Mouse (Mus musculus): ENCODE data around the gene Osbpl8. TPM values are rescaled to one million over a fixed set of nuclear protein-coding genes. Genes with fewer than 3 reads are reported as not detected.
A peak's percentile ranks its signal among the peaks of the same experiment; 100 is the strongest.

Osbpl8 gene
- 9.0 and 9.6 TPM in 2 replicates for polyA plus RNA-seq (2015; fragmentation: Nextera tagmentation; extraction: Ambion mirVana)

- Histone ChIP-seq H3K27ac (peak within 1 kb of the TSS; percentile 90), H3K9me3 (replicated peaks) (no peaks in the 10 kb centered on the region), H3K27me3 (no peaks in the 10 kb centered on the region), H3K4me2 (peak within 1 kb of the TSS; percentile 88), H3K4me1 (peaks cover 17% of the 10 kb centered on the region), H3K4me3 (replicated peaks) (peak within 1 kb of the TSS; percentile 90), H3K9ac (peak within 1 kb of the TSS; percentile 91), H3K36me3 (no peaks in the 10 kb centered on the region)
- peak; percentile 96 for ATAC-seq (replicated peaks; ENCODE audit: low FRiP score)
- WGBS = 0% methylated on average over 77 of the region's 84 CpGs
These were observed at the start of gene Osbpl8 for GRCm38 (mm10) chr10:111164304-111165218. Gene Osbpl8, plus strand, starts transcription at chr10:111164752.

GRCm38 (mm10) chr10:111117198-111117845 is 47.2 kb upstream of the Osbpl8 start:
- Histone ChIP-seq H3K27ac (peak overlapping the region; percentile 59; the same call in 1 of the 2 replicates), H3K4me3 (replicated peaks) (no peak overlapping the region), H3K27me3 (no peaks in the 10 kb centered on the region), H3K36me3 (no peaks in the 10 kb centered on the region), H3K4me2 (no peak overlapping the region), H3K4me1 (no peaks in the 10 kb centered on the region), H3K9ac (no peak overlapping the region), H3K9me3 (replicated peaks) (no peaks in the 10 kb centered on the region)
- WGBS = 50% methylated on average over 7 of the region's 7 CpGs
- ATAC-seq (replicated peaks; ENCODE audit: low FRiP score) = no peak

- no peak for ATAC-seq (replicated peaks; ENCODE audit: low FRiP score)
- no peaks in the 10 kb centered on the region for H3K4me1 ChIP-seq
- H3K4me3 ChIP-seq (replicated peaks) = no peak overlapping the region
- no peaks in the 10 kb centered on the region for H3K27me3 ChIP-seq
- no peaks in the 10 kb centered on the region for H3K36me3 ChIP-seq
- H3K27ac ChIP-seq = no peak overlapping the region
- H3K9me3 ChIP-seq (replicated peaks) = no peaks in the 10 kb centered on the region
- no peak overlapping the region for H3K9ac ChIP-seq
- 74% methylated on average over 9 of the region's 9 CpGs for WGBS
- no peak overlapping the region for H3K4me2 ChIP-seq
These were observed 46.3 kb upstream of the Osbpl8 start for GRCm38 (mm10) chr10:111118292-111118691.

GRCm38 (mm10) chr10:111118991-111119650 is 45.4 kb upstream of the Osbpl8 start:
- Histone ChIP-seq H3K4me1 (no peaks in the 10 kb centered on the region), H3K27ac (no peak overlapping the region), H3K9me3 (replicated peaks) (no peaks in the 10 kb centered on the region), H3K36me3 (no peaks in the 10 kb centered on the region), H3K9ac (no peak overlapping the region), H3K4me2 (no peak overlapping the region), H3K4me3 (replicated peaks) (no peak overlapping the region), H3K27me3 (no peaks in the 10 kb centered on the region)
- no peak for ATAC-seq (replicated peaks; ENCODE audit: low FRiP score)
- 67% methylated on average over 3 of the region's 3 CpGs for WGBS

GRCm38 (mm10) chr10:111119756-111120155 is 44.8 kb upstream of the Osbpl8 start:
- Histone ChIP-seq H3K4me1 (no peaks in the 10 kb centered on the region), H3K27ac (no peak overlapping the region), H3K9me3 (replicated peaks) (no peaks in the 10 kb centered on the region), H3K4me3 (replicated peaks) (no peak overlapping the region), H3K4me2 (no peak overlapping the region), H3K9ac (no peak overlapping the region), H3K27me3 (no peaks in the 10 kb centered on the region), H3K36me3 (no peaks in the 10 kb centered on the region)
- ATAC-seq (replicated peaks; ENCODE audit: low FRiP score) = no peak

- no peaks in the 10 kb centered on the region for H3K4me1 ChIP-seq
- no peak overlapping the region for H3K4me2 ChIP-seq
- H3K36me3 ChIP-seq = no peaks in the 10 kb centered on the region
- no peak for ATAC-seq (replicated peaks; ENCODE audit: low FRiP score)
- H3K9me3 ChIP-seq (replicated peaks) = no peaks in the 10 kb centered on the region
- H3K27me3 ChIP-seq = no peaks in the 10 kb centered on the region
- H3K27ac ChIP-seq = no peak overlapping the region
- H3K4me3 ChIP-seq (replicated peaks) = no peak overlapping the region
- WGBS = 69% methylated on average over 10 of the region's 10 CpGs
- H3K9ac ChIP-seq = no peak overlapping the region
These were observed 41.6 kb upstream of the Osbpl8 start for GRCm38 (mm10) chr10:111122864-111123398.

GRCm38 (mm10) chr10:111124175-111124574 is 40.4 kb upstream of the Osbpl8 start:
- no peak overlapping the region for H3K27ac ChIP-seq
- no peak for ATAC-seq (replicated peaks; ENCODE audit: low FRiP score)
- WGBS = 88% methylated on average over 7 of the region's 7 CpGs
- no peaks in the 10 kb centered on the region for H3K36me3 ChIP-seq
- H3K4me1 ChIP-seq = no peaks in the 10 kb centered on the region
- H3K4me3 ChIP-seq (replicated peaks) = no peak overlapping the region
- H3K4me2 ChIP-seq = no peak overlapping the region
- no peaks in the 10 kb centered on the region for H3K9me3 ChIP-seq (replicated peaks)
- H3K27me3 ChIP-seq = no peaks in the 10 kb centered on the region
- no peak overlapping the region for H3K9ac ChIP-seq

- Histone ChIP-seq H3K4me2 (no peak overlapping the region), H3K9me3 (replicated peaks) (no peaks in the 10 kb centered on the region), H3K27ac (no peak overlapping the region), H3K9ac (no peak overlapping the region), H3K27me3 (no peaks in the 10 kb centered on the region), H3K36me3 (no peaks in the 10 kb centered on the region), H3K4me1 (no peaks in the 10 kb centered on the region), H3K4me3 (replicated peaks) (no peak overlapping the region)
- 67% methylated on average over 1 of the region's 1 CpGs for WGBS
- no peak for ATAC-seq (replicated peaks; ENCODE audit: low FRiP score)
These were observed 39.7 kb upstream of the Osbpl8 start for GRCm38 (mm10) chr10:111124767-111125315.

- no peak overlapping the region for H3K4me3 ChIP-seq (replicated peaks)
- WGBS = 87% methylated on average over 10 of the region's 10 CpGs
- H3K9me3 ChIP-seq (replicated peaks) = no peaks in the 10 kb centered on the region
- no peak overlapping the region for H3K4me2 ChIP-seq
- ATAC-seq (replicated peaks; ENCODE audit: low FRiP score) = no peak
- no peak overlapping the region for H3K9ac ChIP-seq
- no peaks in the 10 kb centered on the region for H3K36me3 ChIP-seq
- no peaks in the 10 kb centered on the region for H3K27me3 ChIP-seq
- peaks cover 4% of the 10 kb centered on the region; the same call in 1 of the 2 replicates for H3K4me1 ChIP-seq
- H3K27ac ChIP-seq = no peak overlapping the region
These were observed 37.2 kb upstream of the Osbpl8 start for GRCm38 (mm10) chr10:111127388-111127787.

- Histone ChIP-seq H3K4me2 (no peak overlapping the region), H3K9me3 (replicated peaks) (no peaks in the 10 kb centered on the region), H3K4me1 (peaks cover 4% of the 10 kb centered on the region; the same call in 1 of the 2 replicates), H3K27ac (no peak overlapping the region), H3K27me3 (no peaks in the 10 kb centered on the region), H3K9ac (no peak overlapping the region), H3K4me3 (replicated peaks) (no peak overlapping the region), H3K36me3 (no peaks in the 10 kb centered on the region)
- ATAC-seq (replicated peaks; ENCODE audit: low FRiP score) = no peak
- WGBS = 68% methylated on average over 3 of the region's 3 CpGs
These were observed 36.1 kb upstream of the Osbpl8 start for GRCm38 (mm10) chr10:111128493-111128892.

GRCm38 (mm10) chr10:111129867-111130620 is 34.5 kb upstream of the Osbpl8 start:
- WGBS = 80% methylated on average over 15 of the region's 15 CpGs
- H3K9ac ChIP-seq = no peak overlapping the region
- H3K4me3 ChIP-seq (replicated peaks) = no peak overlapping the region
- no peaks in the 10 kb centered on the region for H3K27me3 ChIP-seq
- H3K4me1 ChIP-seq = peaks cover 4% of the 10 kb centered on the region; the same call in 1 of the 2 replicates
- H3K4me2 ChIP-seq = no peak overlapping the region
- no peaks in the 10 kb centered on the region for H3K36me3 ChIP-seq
- no peak overlapping the region for H3K27ac ChIP-seq
- ATAC-seq (replicated peaks; ENCODE audit: low FRiP score) = no peak
- H3K9me3 ChIP-seq (replicated peaks) = no peaks in the 10 kb centered on the region
